ENCODE assay signal across 26 mouse cellular contexts in genomic region chr13:16756264-16756663, GRCm38 (mm10).
DNase-seq lines count a peak whose midpoint lies in the region; ATAC-seq and TF ChIP-seq lines count a peak whose summit lies in the region.
"Had no signal": no experiment of that assay in that cellular context is flagged by ENCODE, and none has a peak within 500 bp of the region (broad histone marks: within the 10 kb centered on the region; RNA-seq: fewer than 3 reads in every experiment).

No protein-coding gene starts in this region.

- 55% methylated on average over 3 of the region's 3 CpGs for WGBS in forebrain, embryonic 13.5 days
- WGBS in forebrain, embryonic 10.5 days = 65% methylated on average over 3 of the region's 3 CpGs
- 58% methylated on average over 3 of the region's 3 CpGs for WGBS in kidney, postnatal 0 days
- 54% methylated on average over 3 of the region's 3 CpGs for WGBS in forebrain, embryonic 15.5 days

- no peak overlapping the region for H3K4me2 ChIP-seq in forebrain, embryonic 13.5 days
- H3K4me2 ChIP-seq in kidney, postnatal 0 days (ENCODE audit: low read length) = no peak overlapping the region
- H3K4me2 ChIP-seq in forebrain, embryonic 15.5 days (replicated peaks) = no peak overlapping the region
- H3K4me2 ChIP-seq: hindbrain, embryonic 14.5 days; intestine, embryonic 15.5 days; limb, embryonic 15.5 days; lung, embryonic 15.5 days; midbrain, embryonic 15.5 days; neural tube, embryonic 13.5 days had no signal

- no peak overlapping the region for H3K27ac ChIP-seq in forebrain, embryonic 13.5 days
- H3K27ac ChIP-seq in forebrain, embryonic 10.5 days = no peak overlapping the region
- H3K27ac ChIP-seq in kidney, postnatal 0 days = no peak overlapping the region
- no peak overlapping the region for H3K27ac ChIP-seq in forebrain, embryonic 15.5 days (replicated peaks)
- H3K27ac ChIP-seq: hindbrain, embryonic 14.5 days; intestine, embryonic 15.5 days; left cerebral cortex, adult 2 months; limb, embryonic 15.5 days; liver, embryonic 14.5 days; lung, embryonic 15.5 days; midbrain, embryonic 15.5 days; neural tube, embryonic 13.5 days had no signal

- H3K4me1 ChIP-seq in forebrain, embryonic 13.5 days = peaks cover 5% of the 10 kb centered on the region; the same call in 1 of the 2 replicates
- H3K4me1 ChIP-seq in forebrain, embryonic 10.5 days = no peaks in the 10 kb centered on the region; the same call in 1 of the 2 replicates
- no peaks in the 10 kb centered on the region for H3K4me1 ChIP-seq in kidney, postnatal 0 days (replicated peaks; ENCODE audit: insufficient read depth, low read length)
- H3K4me1 ChIP-seq in forebrain, embryonic 15.5 days = 0 out of 2 replicates have a peak, but pooled peaks cover 3% of the 10 kb centered on the region
- H3K4me1 ChIP-seq: intestine, embryonic 15.5 days; lung, embryonic 15.5 days; midbrain, embryonic 15.5 days; neural tube, embryonic 13.5 days had no signal

- H3K4me3 ChIP-seq in forebrain, embryonic 13.5 days = no peak overlapping the region
- H3K4me3 ChIP-seq in forebrain, embryonic 10.5 days = no peak overlapping the region
- no peak overlapping the region for H3K4me3 ChIP-seq in kidney, postnatal 0 days (replicated peaks; ENCODE audit: low read depth, low read length)
- H3K4me3 ChIP-seq in forebrain, embryonic 15.5 days = no peak overlapping the region
- H3K4me3 ChIP-seq: intestine, embryonic 15.5 days; left cerebral cortex, adult 2 months; limb, embryonic 15.5 days; lung, embryonic 15.5 days; midbrain, embryonic 15.5 days; neural tube, embryonic 13.5 days had no signal

- peak; percentile 37 for ATAC-seq in forebrain, embryonic 13.5 days
- 0 out of 2 replicates have a peak, but pooled peaks have one; percentile 13 for ATAC-seq in kidney, postnatal 0 days (replicated peaks; ENCODE audit: low FRiP score, low read depth)
- ATAC-seq in forebrain, embryonic 15.5 days (replicated peaks) = 0 out of 2 replicates have a peak, but pooled peaks have one; percentile 39
- ATAC-seq: activated CD4-positive, CD25-positive, alpha-beta regulatory T cell, adult 4 months; intestine, embryonic 15.5 days; midbrain, embryonic 15.5 days; Patski had no signal

- TF ChIP-seq CTCF in kidney, postnatal 0 days (IDR thresholded peaks at IDR 0.05; ENCODE audit: low read depth) = no peak

- no peaks in the 10 kb centered on the region for H3K27me3 ChIP-seq in forebrain, embryonic 13.5 days
- no peaks in the 10 kb centered on the region for H3K27me3 ChIP-seq in forebrain, embryonic 10.5 days (ENCODE audit: poor library complexity, severe bottlenecking)
- H3K27me3 ChIP-seq in kidney, postnatal 0 days (ENCODE audit: insufficient read depth, low read length) = no peaks in the 10 kb centered on the region
- H3K27me3 ChIP-seq in forebrain, embryonic 15.5 days = no peaks in the 10 kb centered on the region
- H3K27me3 ChIP-seq: intestine, embryonic 15.5 days; limb, embryonic 15.5 days; lung, embryonic 15.5 days; midbrain, embryonic 15.5 days; neural tube, embryonic 13.5 days; Patski had no signal

- no peaks in the 10 kb centered on the region for H3K36me3 ChIP-seq in forebrain, embryonic 13.5 days (ENCODE audit: poor library complexity, severe bottlenecking)
- H3K36me3 ChIP-seq in forebrain, embryonic 10.5 days (replicated peaks) = no peaks in the 10 kb centered on the region
- no peaks in the 10 kb centered on the region for H3K36me3 ChIP-seq in kidney, postnatal 0 days (ENCODE audit: insufficient read depth, low read length)
- no peaks in the 10 kb centered on the region for H3K36me3 ChIP-seq in forebrain, embryonic 15.5 days
- H3K36me3 ChIP-seq: intestine, embryonic 15.5 days; limb, embryonic 15.5 days; lung, embryonic 15.5 days; midbrain, embryonic 15.5 days; neural tube, embryonic 13.5 days had no signal

- no peak overlapping the region for H3K9ac ChIP-seq in forebrain, embryonic 13.5 days
- no peak overlapping the region for H3K9ac ChIP-seq in kidney, postnatal 0 days (ENCODE audit: low read depth, low read length)
- H3K9ac ChIP-seq in forebrain, embryonic 15.5 days (replicated peaks) = no peak overlapping the region
- H3K9ac ChIP-seq: hindbrain, embryonic 14.5 days; intestine, embryonic 15.5 days; limb, embryonic 15.5 days; liver, embryonic 14.5 days; lung, embryonic 15.5 days; midbrain, embryonic 15.5 days; neural tube, embryonic 13.5 days had no signal

- no peaks in the 10 kb centered on the region for H3K9me3 ChIP-seq in forebrain, embryonic 13.5 days (replicated peaks)
- H3K9me3 ChIP-seq in forebrain, embryonic 10.5 days = no peaks in the 10 kb centered on the region
- no peaks in the 10 kb centered on the region for H3K9me3 ChIP-seq in kidney, postnatal 0 days (replicated peaks; ENCODE audit: low read length)
- no peaks in the 10 kb centered on the region for H3K9me3 ChIP-seq in forebrain, embryonic 15.5 days
- H3K9me3 ChIP-seq: intestine, embryonic 15.5 days; limb, embryonic 15.5 days; lung, embryonic 15.5 days; midbrain, embryonic 15.5 days; neural tube, embryonic 13.5 days had no signal

- DNase-seq in forebrain, embryonic 10.5 days (ENCODE audit: extremely low spot score, low spot score) = no peak
- DNase-seq in kidney, postnatal 0 days (ENCODE audit: low spot score) = no peak
- DNase-seq in kidney, adult 11 months = no peak
- no peak for DNase-seq in embryo, embryonic 11 days
- no peak for DNase-seq in lung, adult 18-20 months
- DNase-seq: adrenal gland, adult 8-10 months; cerebellum, adult 18-20 months; cerebellum, postnatal 25 days; heart, postnatal 36 days; left cerebral cortex, postnatal 4 days; lung, postnatal 4 days; retina, postnatal 1 day; right cerebral cortex, postnatal 25 days; spleen, adult 18-20 months had no signal
